Mouse (Mus musculus) thymus, postnatal 4 days (tissue): ENCODE measurements around the gene Asb2.
A peak's percentile ranks its signal among the peaks of the same experiment; 100 is the strongest.

Source experiments
- DNase-seq: peaks from one replicate; pipeline ENCODE4 v3.0.0; 2021

The Asb2 gene

GRCm38 (mm10) chr12:103360812-103361211 is 5.0 kb upstream of the Asb2 start:
- no peak for DNase-seq

- DNase-seq, result no peak
Measured at GRCm38 (mm10) chr12:103358951-103359801, 3.4 kb upstream of the Asb2 start.

GRCm38 (mm10) chr12:103358216-103358615 is 2.4 kb upstream of the Asb2 start:
- DNase-seq, result no peak

- no peak for DNase-seq
Measured at GRCm38 (mm10) chr12:103356415-103356748, 581 bp upstream of the Asb2 start.

- peak; percentile 71 for DNase-seq
Measured at GRCm38 (mm10) chr12:103353538-103353937, 2.3 kb downstream of the Asb2 start.

- no peak for DNase-seq
Measured at GRCm38 (mm10) chr12:103352735-103353134, 3.1 kb downstream of the Asb2 start.

GRCm38 (mm10) chr12:103348506-103348905 is 7.3 kb downstream of the Asb2 start:
- DNase-seq, result peak; percentile 94

- no peak for DNase-seq
Measured at GRCm38 (mm10) chr12:103347406-103347805, 8.4 kb downstream of the Asb2 start.

GRCm38 (mm10) chr12:103346945-103347344 is 8.9 kb downstream of the Asb2 start:
- no peak for DNase-seq

GRCm38 (mm10) chr12:103344934-103345333 is 10.9 kb downstream of the Asb2 start:
- DNase-seq, result no peak

- DNase-seq, result peak; percentile 62
Measured at GRCm38 (mm10) chr12:103343456-103343855, 12.3 kb downstream of the Asb2 start.

GRCm38 (mm10) chr12:103341212-103341611 is 14.6 kb downstream of the Asb2 start:
- DNase-seq, result no peak

- no peak for DNase-seq
Measured at GRCm38 (mm10) chr12:103338162-103338798, 17.5 kb downstream of the Asb2 start.

GRCm38 (mm10) chr12:103336766-103337165 is 19.0 kb downstream of the Asb2 start:
- DNase-seq, result no peak

GRCm38 (mm10) chr12:103333426-103333825 is 22.4 kb downstream of the Asb2 start:
- no peak for DNase-seq

- no peak for DNase-seq
Measured at GRCm38 (mm10) chr12:103332879-103333278, 22.9 kb downstream of the Asb2 start.

- peak; percentile 64 for DNase-seq
Measured at GRCm38 (mm10) chr12:103331491-103331890, 24.3 kb downstream of the Asb2 start.

- DNase-seq, result peak; percentile 22
Measured at GRCm38 (mm10) chr12:103328448-103329191, 27.2 kb downstream of the Asb2 start.

GRCm38 (mm10) chr12:103327107-103327506 is 28.7 kb downstream of the Asb2 start:
- no peak for DNase-seq

GRCm38 (mm10) chr12:103326569-103326968 is 29.2 kb downstream of the Asb2 start:
- DNase-seq, result no peak

- peak; percentile 97 for DNase-seq
Measured at GRCm38 (mm10) chr12:103325156-103325857, 30.5 kb downstream of the Asb2 start.

- DNase-seq, result peak; percentile 65
Measured at GRCm38 (mm10) chr12:103322801-103323200, 33.0 kb downstream of the Asb2 start.
